Mouse (Mus musculus): ENCODE results near the gene Klhl23. TPM values are rescaled to one million over a fixed set of nuclear protein-coding genes. Genes with fewer than 3 reads are reported as not detected.
A peak's percentile ranks its signal among the peaks of the same experiment; 100 is the strongest.

Gene Klhl23
- polyA plus RNA-seq, 1 experiment = 7.0 TPM

- peak overlapping the region; percentile 95 for H3K9ac ChIP-seq (ENCODE audit: low read depth, poor library complexity, severe bottlenecking)
- no peak overlapping the region for H3K27ac ChIP-seq (ENCODE audit: insufficient read depth, low read length)
- H3K36me3 ChIP-seq (ENCODE audit: control insufficient read depth, insufficient read depth, low read length, poor library complexity, severe bottlenecking) = no peaks in the 10 kb centered on the region
- H3K4me3 ChIP-seq (ENCODE audit: low read depth, low read length) = peak overlapping the region; percentile 59
- no peak for TF ChIP-seq POLR2A (IDR thresholded peaks at IDR 0.05; ENCODE audit: insufficient read depth, low read length)
- TF ChIP-seq EP300 (IDR thresholded peaks at IDR 0.05; ENCODE audit: insufficient read depth, low read depth, low read length) = no peak
- TF ChIP-seq CTCF (IDR thresholded peaks at IDR 0.05; ENCODE audit: low read depth, low read length) = no peak
- H3K4me1 ChIP-seq (ENCODE audit: control insufficient read depth, insufficient read depth, low read length) = no peaks in the 10 kb centered on the region
- no peaks in the 10 kb centered on the region for H3K9me3 ChIP-seq (replicated peaks; ENCODE audit: control insufficient read depth, insufficient read depth, low read length, poor library complexity, severe bottlenecking)
- H3K27me3 ChIP-seq (ENCODE audit: control insufficient read depth, insufficient read depth, low read length, poor library complexity, severe bottlenecking) = peaks cover 6% of the 10 kb centered on the region; the same call in 1 of the 2 replicates
These were observed 1.5 kb downstream of the Klhl23 start for GRCm38 (mm10) chr2:69823129-69823677.

GRCm38 (mm10) chr2:69825898-69826297, 4.2 kb downstream of the Klhl23 start:
- H3K27ac ChIP-seq (ENCODE audit: insufficient read depth, low read length) = no peak overlapping the region
- H3K36me3 ChIP-seq (ENCODE audit: control insufficient read depth, insufficient read depth, low read length, poor library complexity, severe bottlenecking) = no peaks in the 10 kb centered on the region
- TF ChIP-seq POLR2A (IDR thresholded peaks at IDR 0.05; ENCODE audit: insufficient read depth, low read length) (no peak), EP300 (IDR thresholded peaks at IDR 0.05; ENCODE audit: insufficient read depth, low read depth, low read length) (no peak), CTCF (IDR thresholded peaks at IDR 0.05; ENCODE audit: low read depth, low read length) (no peak)
- H3K4me3 ChIP-seq (ENCODE audit: low read depth, low read length) = no peak overlapping the region
- no peaks in the 10 kb centered on the region for H3K4me1 ChIP-seq (ENCODE audit: control insufficient read depth, insufficient read depth, low read length)
- H3K27me3 ChIP-seq (ENCODE audit: control insufficient read depth, insufficient read depth, low read length, poor library complexity, severe bottlenecking) = peaks cover 5% of the 10 kb centered on the region; the same call in 1 of the 2 replicates
- no peaks in the 10 kb centered on the region for H3K9me3 ChIP-seq (replicated peaks; ENCODE audit: control insufficient read depth, insufficient read depth, low read length, poor library complexity, severe bottlenecking)
- H3K9ac ChIP-seq (ENCODE audit: low read depth, poor library complexity, severe bottlenecking) = no peak overlapping the region

GRCm38 (mm10) chr2:69826380-69826779, 4.6 kb downstream of the Klhl23 start:
- Histone ChIP-seq H3K9me3 (replicated peaks; ENCODE audit: control insufficient read depth, insufficient read depth, low read length, poor library complexity, severe bottlenecking) (no peaks in the 10 kb centered on the region), H3K27ac (ENCODE audit: insufficient read depth, low read length) (no peak overlapping the region), H3K27me3 (ENCODE audit: control insufficient read depth, insufficient read depth, low read length, poor library complexity, severe bottlenecking) (peaks cover 5% of the 10 kb centered on the region; the same call in 1 of the 2 replicates), H3K4me3 (ENCODE audit: low read depth, low read length) (no peak overlapping the region), H3K36me3 (ENCODE audit: control insufficient read depth, insufficient read depth, low read length, poor library complexity, severe bottlenecking) (no peaks in the 10 kb centered on the region), H3K9ac (ENCODE audit: low read depth, poor library complexity, severe bottlenecking) (no peak overlapping the region), H3K4me1 (ENCODE audit: control insufficient read depth, insufficient read depth, low read length) (no peaks in the 10 kb centered on the region)
- TF ChIP-seq EP300 (IDR thresholded peaks at IDR 0.05; ENCODE audit: insufficient read depth, low read depth, low read length) (no peak), CTCF (IDR thresholded peaks at IDR 0.05; ENCODE audit: low read depth, low read length) (no peak), POLR2A (IDR thresholded peaks at IDR 0.05; ENCODE audit: insufficient read depth, low read length) (no peak)

DNA sequence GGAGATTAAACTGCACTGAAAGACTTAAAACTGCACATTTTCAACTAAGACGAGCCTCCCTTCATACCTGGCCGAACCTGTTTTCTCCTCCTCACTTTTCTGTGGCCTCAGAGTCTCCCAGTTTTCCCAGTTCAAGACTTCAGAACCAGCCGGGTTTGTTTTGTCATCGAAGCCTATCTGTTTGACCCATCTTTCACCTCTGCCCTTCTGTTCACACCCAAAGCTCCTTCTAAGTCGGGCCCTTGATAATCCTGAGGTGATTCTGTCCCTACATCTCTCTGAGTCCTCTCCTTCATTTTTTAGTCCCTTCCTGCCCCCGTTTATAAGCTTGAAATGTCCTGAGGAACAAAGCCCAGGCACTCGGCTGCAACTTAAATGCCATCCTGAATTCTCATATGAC, 6.3 kb downstream of the Klhl23 start:
- Histone ChIP-seq H3K27me3 (ENCODE audit: control insufficient read depth, insufficient read depth, low read length, poor library complexity, severe bottlenecking) (peaks cover 5% of the 10 kb centered on the region; the same call in 1 of the 2 replicates), H3K27ac (ENCODE audit: insufficient read depth, low read length) (no peak overlapping the region), H3K4me3 (ENCODE audit: low read depth, low read length) (no peak overlapping the region), H3K4me1 (ENCODE audit: control insufficient read depth, insufficient read depth, low read length) (no peaks in the 10 kb centered on the region), H3K9ac (ENCODE audit: low read depth, poor library complexity, severe bottlenecking) (no peak overlapping the region), H3K36me3 (ENCODE audit: control insufficient read depth, insufficient read depth, low read length, poor library complexity, severe bottlenecking) (no peaks in the 10 kb centered on the region), H3K9me3 (replicated peaks; ENCODE audit: control insufficient read depth, insufficient read depth, low read length, poor library complexity, severe bottlenecking) (no peaks in the 10 kb centered on the region)
- TF ChIP-seq EP300 (IDR thresholded peaks at IDR 0.05; ENCODE audit: insufficient read depth, low read depth, low read length) (no peak), CTCF (IDR thresholded peaks at IDR 0.05; ENCODE audit: low read depth, low read length) (no peak), POLR2A (IDR thresholded peaks at IDR 0.05; ENCODE audit: insufficient read depth, low read length) (no peak)

DNA sequence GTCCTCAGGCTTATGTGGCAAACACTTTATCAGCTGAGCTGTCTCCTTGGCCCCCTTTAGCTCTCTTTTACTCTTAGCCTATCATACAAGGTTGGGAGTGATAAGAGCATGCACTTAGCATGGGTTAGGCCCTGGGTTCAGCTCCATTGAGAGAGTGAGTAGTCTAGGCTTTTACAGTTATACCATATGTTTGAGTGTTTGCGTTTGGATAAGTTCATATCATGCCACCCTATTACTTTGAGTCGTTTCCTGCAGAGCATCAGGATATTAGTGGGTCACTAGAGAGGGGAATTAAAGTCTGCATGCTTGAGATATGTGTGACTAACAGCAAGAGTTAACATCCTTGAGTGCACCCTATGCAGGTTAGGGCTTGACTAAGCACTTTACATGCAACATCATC, 7.9 kb downstream of the Klhl23 start:
- no peaks in the 10 kb centered on the region for H3K27me3 ChIP-seq (ENCODE audit: control insufficient read depth, insufficient read depth, low read length, poor library complexity, severe bottlenecking)
- no peaks in the 10 kb centered on the region for H3K36me3 ChIP-seq (ENCODE audit: control insufficient read depth, insufficient read depth, low read length, poor library complexity, severe bottlenecking)
- H3K9me3 ChIP-seq (replicated peaks; ENCODE audit: control insufficient read depth, insufficient read depth, low read length, poor library complexity, severe bottlenecking) = no peaks in the 10 kb centered on the region
- H3K9ac ChIP-seq (ENCODE audit: low read depth, poor library complexity, severe bottlenecking) = no peak overlapping the region
- H3K27ac ChIP-seq (ENCODE audit: insufficient read depth, low read length) = no peak overlapping the region
- TF ChIP-seq POLR2A (IDR thresholded peaks at IDR 0.05; ENCODE audit: insufficient read depth, low read length) (no peak), EP300 (IDR thresholded peaks at IDR 0.05; ENCODE audit: insufficient read depth, low read depth, low read length) (no peak), CTCF (IDR thresholded peaks at IDR 0.05; ENCODE audit: low read depth, low read length) (no peak)
- H3K4me3 ChIP-seq (ENCODE audit: low read depth, low read length) = no peak overlapping the region
- H3K4me1 ChIP-seq (ENCODE audit: control insufficient read depth, insufficient read depth, low read length) = no peaks in the 10 kb centered on the region

DNA sequence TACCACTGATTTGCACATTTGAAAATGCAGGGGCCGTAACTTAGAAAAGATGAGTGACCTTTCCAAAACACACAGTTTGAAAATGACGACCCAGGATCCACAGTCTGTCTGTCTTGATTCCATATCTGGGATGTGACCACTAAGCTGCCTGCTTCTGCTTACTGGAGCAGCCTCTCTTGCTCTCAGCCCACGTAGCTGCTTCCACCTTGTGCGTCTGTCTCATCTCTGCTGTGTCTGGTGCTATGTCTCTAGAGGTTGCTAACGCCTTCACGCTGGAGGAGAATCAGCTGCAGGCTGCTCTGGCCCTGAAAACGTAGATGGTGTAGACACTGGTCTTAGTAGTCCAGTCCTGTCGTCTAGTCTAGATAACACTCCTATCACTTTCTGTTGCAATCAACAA, 8.4 kb downstream of the Klhl23 start:
- Histone ChIP-seq H3K4me3 (ENCODE audit: low read depth, low read length) (no peak overlapping the region), H3K4me1 (ENCODE audit: control insufficient read depth, insufficient read depth, low read length) (no peaks in the 10 kb centered on the region), H3K27me3 (ENCODE audit: control insufficient read depth, insufficient read depth, low read length, poor library complexity, severe bottlenecking) (no peaks in the 10 kb centered on the region), H3K36me3 (ENCODE audit: control insufficient read depth, insufficient read depth, low read length, poor library complexity, severe bottlenecking) (no peaks in the 10 kb centered on the region), H3K9ac (ENCODE audit: low read depth, poor library complexity, severe bottlenecking) (no peak overlapping the region), H3K9me3 (replicated peaks; ENCODE audit: control insufficient read depth, insufficient read depth, low read length, poor library complexity, severe bottlenecking) (no peaks in the 10 kb centered on the region), H3K27ac (ENCODE audit: insufficient read depth, low read length) (no peak overlapping the region)
- TF ChIP-seq POLR2A (IDR thresholded peaks at IDR 0.05; ENCODE audit: insufficient read depth, low read length) = no peak
- TF ChIP-seq CTCF (IDR thresholded peaks at IDR 0.05; ENCODE audit: low read depth, low read length) = no peak
- no peak for TF ChIP-seq EP300 (IDR thresholded peaks at IDR 0.05; ENCODE audit: insufficient read depth, low read depth, low read length)
